Mouse (Mus musculus) CH12F3 (cell line): ENCODE measurements at regions not wholly inside any gene's neighbourhood (a gene's known extent, or its start where the extent isn't known, plus 50 kb on each side); places are given as distances from the start of the nearest gene placed in this dataset.

Source experiments
- in situ Hi-C: fragments of 300-500 bp; cut with MboI; formaldehyde crosslinking; loops from 2 replicates; pipeline ENCODE4 v1.14.3; 2020; ENCODE audit warnings: low sequenced_read_pairs

DNA sequence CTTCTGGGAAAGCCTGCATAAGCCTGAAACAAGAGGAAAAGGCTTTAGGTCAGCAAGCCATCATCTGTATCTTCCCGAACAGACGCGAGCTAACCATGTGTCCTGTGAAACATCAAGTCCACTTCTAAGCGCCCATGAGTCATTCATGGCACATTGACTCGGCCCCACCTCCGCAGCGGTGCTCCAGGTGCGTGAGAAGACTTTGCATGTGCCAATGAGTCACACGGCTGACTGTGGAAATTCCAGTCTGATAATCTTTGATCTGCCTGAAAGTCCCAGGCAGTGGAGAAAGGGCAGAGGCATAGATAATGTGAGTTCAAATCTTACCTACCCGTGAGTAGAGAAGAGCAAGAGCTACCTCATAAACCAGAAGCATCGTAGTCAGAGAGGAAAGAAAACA, 137.8 kb downstream of the Pfkfb3 start:
- in situ Hi-C loops, result no loop called here

DNA sequence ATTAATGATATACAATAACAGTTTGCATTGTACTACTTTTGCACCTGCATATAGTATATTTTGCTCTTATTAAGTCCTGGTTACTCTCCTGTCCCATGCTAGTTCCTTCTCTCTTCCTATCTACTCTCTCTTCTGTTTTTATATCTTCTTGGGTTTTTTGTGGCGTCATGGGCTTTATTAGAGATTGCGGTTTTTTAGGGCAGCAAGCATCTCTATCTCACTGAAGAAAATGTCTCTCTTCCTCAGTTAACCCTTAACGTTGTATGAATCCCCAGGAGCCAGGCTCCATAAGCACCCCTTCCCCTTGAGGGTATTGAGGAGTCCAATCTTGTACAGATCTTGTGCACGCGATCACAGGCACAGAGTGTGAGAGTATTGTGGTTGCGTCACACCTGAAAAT, 141.4 kb downstream of the Pfkfb3 start:
- in situ Hi-C loops, result no loop called here

DNA sequence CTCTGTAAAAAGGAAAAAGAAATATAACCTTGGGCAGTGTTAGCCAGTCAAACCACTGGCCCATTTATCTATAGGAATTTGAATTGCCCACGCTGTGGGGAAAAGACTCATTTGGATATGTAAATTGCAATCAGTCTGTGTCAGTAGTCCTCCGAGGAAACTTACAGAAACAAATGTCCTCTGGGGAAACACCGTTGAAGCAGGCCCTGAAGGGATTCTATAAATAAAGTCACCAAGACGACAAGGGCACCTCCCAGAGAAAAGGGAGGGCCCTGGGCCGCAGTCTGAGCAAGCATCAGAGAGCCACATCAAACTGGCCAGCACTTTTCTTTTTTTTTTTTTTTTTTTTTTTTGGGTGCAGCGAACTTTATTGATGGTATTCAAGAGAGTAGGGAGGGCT, 145.4 kb downstream of the Pfkfb3 start:
- in situ Hi-C loops, result no loop called here

DNA sequence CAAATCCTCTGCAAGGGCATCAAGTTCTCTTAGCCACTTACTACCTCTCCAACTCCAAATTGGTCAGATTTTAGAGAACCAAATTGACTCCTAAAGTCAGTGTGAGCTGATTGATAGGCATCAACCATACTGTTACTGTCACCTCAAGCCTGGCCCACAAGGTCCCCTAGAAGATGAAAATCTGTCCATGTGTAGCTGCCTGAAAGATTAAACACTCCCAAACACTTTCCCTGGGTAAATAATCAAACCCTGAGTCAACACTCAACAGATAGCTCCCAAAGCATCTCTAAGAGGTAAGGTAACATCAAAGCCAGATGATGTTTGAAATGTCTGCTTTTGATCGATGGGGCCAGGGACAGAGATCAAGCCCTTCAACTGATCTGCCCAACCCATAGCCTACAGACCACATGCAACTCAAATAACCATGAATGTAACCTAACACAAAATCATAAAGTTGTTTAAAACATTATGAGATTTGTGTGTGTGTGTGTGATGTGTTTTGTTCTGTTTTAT, 147.7 kb downstream of the Pfkfb3 start:
- in situ Hi-C loops, result no loop called here

DNA sequence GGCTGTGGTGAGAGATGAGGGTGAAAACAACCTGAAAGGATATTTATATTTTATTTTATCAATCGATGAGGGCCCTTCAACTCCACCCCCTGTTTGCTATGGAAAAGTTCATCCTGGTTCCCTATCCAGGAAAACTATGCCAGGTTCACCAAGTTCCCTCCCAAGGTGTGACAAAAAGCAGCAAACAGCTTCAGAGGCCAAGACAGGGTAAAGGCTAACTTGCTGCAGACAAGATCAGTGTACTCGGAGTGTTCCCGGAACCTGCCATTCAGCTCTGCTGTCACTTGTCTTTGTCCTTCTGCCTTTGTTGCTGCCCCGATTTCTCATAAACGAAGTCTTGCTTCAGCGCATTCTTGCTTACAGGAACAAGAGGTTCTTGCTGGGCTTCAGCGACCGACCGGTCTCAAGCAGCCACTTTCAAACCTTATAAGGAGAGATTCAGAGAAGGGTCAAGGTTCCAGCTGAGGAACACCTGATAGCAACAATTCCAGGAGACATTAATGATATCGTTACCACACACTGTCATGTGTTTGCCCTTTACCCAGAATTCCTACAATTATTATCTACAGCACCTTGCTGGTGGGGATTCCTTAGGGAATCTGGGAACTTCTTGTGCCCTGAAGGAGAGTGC, 151.5 kb downstream of the Pfkfb3 start:
- in situ Hi-C loops, result no loop called here

DNA sequence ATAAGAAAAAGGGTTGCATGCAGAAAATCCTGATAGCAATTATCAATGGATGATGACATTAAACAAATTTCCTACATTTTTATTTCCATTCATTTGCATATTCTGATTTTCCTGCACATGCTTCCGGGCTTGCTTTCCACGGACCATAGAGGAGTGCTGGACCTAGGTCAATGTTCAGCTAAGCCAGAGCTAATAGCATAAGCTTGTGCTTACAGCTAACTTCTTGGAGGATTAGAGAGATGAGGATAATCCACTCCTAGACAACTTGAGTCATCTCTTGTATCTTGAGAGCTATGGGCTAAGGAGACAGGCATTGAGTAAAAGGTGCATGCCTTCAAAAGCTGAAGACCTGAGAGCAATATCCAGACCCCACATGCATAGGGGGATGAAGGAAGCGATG, 154.5 kb downstream of the Pfkfb3 start:
- in situ Hi-C loops, result no loop called here

DNA sequence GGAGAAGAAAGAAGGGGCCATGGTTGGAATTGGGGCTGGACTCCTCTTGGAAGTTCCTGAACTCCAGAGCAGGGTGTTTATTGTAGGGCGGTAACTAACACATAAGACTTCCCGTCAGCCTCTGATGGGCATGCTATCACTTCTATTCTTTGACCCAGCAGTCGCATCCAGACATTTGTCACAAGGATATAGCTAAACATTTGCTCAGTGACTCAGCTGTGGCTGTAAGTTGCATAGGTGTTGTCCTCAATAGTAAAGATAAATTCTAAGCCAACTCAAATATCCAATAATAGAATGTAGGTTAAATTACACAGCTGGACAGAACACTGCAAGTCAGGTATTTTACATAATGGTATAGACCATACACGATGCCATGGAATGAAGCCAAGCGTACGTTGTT, 154.9 kb downstream of the Pfkfb3 start:
- in situ Hi-C loops, result no loop called here

DNA sequence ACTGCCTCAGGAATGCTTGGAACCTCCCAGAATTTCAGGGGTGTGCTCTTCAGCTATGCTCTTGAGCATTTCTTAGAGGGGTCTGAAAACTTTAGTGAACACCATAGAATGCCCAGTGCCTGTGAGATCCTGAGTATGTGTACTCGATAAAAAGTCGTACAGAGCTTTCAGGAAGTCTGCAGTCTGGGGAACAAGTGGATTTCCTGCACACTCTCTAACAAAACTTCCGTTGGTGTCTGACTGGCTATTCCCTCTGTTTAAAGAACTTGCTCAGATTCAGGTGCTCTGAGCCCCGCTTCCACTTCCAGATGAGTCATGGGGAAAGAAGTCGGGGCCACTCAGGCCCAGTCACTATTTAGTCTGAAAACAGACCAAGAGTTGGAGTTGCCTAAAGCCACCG, 155.5 kb downstream of the Pfkfb3 start:
- in situ Hi-C loops, result no loop called here

DNA sequence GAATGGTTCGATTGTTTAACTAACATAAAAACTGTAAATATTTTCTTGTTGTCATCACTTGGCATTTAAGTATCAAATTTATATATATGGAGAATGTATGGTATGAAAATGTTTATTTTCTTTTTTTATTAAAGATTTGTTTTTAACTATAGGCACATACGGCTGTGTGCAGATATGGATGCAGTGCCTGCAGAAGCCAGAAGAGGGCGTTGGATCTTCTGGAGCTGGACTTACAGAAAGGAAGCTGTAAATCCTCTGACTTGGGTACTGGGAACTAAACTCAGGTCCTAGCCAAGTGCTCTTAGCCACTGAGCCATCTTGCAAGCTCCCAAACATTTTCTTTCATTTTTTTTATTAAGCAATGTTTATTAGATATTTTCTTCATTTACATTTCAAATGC, 157.0 kb downstream of the Pfkfb3 start:
- in situ Hi-C loops, result no loop called here

DNA sequence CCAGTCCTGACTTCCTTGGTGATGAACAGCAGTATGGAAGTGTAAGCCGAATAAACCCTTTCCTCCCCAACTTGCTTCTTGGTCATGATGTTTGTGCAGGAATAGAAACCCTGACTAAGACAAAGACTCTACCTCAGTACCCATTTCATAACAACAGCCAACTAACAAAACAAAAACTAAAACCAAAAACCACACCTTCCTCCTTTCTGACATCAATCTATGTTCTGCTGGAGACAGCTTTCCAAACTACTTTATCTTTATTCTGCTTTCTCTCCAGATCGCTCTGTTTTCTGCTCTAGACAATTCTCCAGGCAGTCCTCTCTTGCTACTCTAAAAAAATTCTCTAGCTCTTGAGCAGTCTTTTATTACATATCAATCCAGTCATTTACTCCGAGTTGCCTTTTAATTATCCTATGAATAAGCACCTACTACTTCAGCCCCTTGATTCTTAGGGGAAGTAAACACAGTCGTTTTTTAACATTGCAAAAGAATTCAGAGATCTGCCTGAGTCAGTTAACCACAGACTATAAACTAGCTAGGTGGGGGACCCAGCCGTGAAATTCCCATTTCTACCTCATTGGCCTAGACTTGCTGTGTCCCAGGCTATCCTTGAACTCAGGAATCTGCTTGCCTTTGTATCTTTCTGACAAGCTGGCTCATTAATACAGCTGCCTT, 159.1 kb downstream of the Pfkfb3 start:
- in situ Hi-C loops, result no loop called here

DNA sequence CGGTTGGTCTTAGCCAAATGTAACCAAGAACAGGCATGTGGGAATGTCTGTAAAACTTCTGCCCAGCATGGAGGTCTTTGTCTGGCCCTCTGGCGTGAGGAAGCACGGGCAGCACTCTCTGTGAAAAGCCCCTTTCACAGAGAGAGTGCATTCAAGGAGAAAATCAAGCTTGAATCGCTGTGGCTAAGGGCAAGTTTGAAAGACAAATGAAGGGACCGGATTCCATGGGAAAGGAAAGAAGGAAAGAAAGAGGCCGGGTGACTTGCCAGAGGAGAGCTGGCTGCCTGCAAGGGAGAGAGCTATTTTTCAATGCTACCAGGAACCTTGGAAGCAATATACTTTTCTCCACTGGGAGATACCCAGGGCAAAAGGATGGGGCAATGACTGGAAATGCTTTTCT, 162.2 kb downstream of the Pfkfb3 start:
- in situ Hi-C loops, result no loop called here

DNA sequence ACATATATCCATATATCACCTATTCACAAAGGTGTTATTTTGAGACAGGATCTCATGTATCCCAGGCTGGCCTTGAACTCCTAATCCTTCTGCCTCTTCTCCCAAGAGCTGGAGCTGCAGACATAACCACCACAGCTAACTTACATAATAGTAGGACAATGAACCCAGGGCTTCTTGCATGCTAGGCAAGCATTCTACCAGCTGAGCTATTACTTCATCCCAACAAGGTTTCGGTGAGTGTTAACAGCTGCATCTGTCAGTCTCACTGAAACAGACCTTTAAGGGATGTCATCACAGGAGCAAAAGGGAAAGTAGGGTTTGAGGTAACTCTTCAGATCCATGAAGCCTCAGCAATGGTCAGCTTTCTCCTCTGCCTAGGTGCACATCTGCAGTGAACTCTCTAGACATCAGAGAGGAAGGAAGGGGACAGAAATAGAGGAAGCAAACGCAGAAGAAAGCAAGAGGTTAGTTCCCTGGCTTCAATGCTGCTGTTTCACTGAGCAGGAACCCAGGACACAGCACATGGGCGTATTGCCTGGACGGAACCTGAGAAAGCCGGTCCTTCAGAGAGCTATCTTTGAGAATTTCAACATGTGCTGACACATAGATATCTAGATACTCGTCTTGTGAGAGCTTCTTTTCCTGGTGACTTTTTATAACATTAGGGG, 163.1 kb downstream of the Pfkfb3 start:
- in situ Hi-C loops, result no loop called here

DNA sequence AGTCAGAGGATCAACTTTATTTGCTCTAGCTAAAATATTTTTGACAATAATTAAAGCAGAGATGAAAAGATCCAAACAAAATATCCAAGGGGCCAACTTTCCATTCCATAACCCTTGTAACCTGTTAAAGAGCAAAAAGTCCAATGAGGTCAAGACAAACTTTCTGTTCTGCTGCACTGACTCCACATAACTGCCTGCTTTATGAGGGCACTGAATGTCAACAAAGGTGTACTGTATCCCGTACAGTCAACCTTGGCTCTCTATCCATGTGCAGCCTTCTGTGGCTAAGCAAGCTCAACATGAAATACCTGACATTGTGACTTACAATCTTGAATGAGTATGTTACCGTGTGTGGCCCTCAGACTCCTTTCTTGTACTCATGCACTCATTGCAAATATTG, 166.3 kb downstream of the Pfkfb3 start:
- in situ Hi-C loops, result loop anchor here (10.0 kb wide), 1 partner anchor 53 kb away; no protein-coding TSS in a partner anchor

DNA sequence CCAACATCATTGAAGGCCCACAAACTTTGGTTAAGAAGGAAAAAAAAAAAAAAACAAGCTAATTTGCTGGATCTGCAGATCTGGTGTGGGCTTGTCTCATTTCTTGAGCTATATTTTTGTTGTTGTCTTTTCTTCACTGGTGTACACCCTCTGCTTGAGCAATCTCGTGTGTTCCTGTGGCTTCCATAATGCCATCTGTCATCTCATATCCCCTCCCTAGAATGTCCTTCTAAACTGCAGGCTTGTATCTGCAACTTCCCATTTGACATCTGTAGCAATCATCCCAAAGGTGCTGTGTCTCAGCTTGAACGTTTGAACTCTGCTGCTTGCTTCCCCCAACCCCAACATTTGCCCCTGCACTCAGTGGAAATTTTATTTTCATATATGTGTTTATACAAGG, 170.1 kb downstream of the Pfkfb3 start:
- in situ Hi-C loops, result loop anchor here (10.0 kb wide), 1 partner anchor 49 kb away; no protein-coding TSS in a partner anchor

DNA sequence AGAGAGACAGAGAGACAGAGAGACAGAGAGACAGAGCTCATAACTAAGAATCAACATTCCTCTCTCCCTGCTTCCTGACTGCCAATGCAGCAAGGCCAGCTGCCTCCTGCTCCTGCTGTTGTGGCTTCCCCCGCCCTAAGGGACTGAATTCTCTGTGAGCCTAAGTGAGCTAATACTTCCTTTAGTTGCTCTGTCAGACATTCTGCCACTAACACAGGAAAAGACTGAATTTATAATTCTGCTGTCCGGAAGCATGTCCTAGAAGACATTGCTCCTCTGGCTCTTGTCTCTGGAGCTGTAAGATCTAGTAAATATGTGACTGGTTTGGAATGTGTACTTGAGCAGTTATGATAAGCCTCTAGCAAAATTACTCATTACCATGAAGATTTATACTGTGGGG, 176.7 kb downstream of the Pfkfb3 start:
- in situ Hi-C loops, result no loop called here

DNA sequence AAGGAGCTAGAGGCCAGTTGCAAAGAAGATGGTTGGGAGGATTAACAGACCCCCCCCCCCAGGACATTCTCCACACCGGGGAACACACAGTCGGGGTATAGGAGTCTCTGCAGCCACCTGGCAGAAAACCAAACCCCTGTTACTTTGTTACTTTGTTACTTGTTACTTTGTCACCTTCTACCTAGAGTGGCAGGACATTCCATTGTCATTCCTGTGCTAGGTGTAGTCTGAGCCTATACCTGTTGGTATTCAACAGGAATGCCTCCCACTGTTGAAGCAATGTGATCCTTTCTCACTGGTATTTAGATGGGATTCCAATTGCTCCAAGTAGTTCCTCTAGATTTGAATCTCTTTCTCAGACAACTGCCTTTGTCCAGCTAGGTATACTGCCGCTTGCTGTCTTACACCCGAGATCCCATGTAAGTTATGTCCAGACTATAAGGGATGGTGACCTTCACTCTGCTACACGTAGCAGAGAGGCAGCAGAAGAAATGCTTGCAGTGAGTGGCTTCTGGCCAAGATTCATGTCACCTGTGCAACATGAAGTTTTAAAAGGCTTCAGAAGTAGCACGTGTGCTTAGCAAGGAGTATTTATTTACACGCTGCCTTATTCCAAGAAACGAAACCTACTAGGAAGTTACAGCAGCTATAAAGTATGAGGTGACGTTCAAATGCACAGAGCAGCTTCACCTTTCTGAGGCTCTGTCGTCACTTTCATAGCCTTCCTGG, 178.0 kb downstream of the Pfkfb3 start:
- in situ Hi-C loops, result no loop called here

DNA sequence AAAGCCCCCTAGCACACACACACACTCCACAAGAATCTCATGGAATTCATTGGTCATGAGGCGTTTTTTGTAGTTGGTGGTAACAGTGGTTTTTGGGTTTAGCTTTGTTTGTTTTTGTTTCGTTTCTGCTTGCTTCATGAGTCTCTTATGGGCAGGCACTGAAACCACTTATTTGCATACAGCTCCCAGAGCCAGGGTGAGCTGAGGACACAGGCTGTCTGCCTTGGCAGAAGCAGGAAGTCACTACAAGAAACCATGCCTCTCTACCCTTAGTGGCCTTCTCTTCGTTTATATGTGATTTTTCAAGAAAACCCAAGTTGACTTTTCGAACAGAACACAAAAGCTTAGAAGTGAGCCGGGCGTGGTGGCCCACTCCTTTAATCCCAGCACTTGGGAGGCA, 178.8 kb downstream of the Pfkfb3 start:
- in situ Hi-C loops, result no loop called here

DNA sequence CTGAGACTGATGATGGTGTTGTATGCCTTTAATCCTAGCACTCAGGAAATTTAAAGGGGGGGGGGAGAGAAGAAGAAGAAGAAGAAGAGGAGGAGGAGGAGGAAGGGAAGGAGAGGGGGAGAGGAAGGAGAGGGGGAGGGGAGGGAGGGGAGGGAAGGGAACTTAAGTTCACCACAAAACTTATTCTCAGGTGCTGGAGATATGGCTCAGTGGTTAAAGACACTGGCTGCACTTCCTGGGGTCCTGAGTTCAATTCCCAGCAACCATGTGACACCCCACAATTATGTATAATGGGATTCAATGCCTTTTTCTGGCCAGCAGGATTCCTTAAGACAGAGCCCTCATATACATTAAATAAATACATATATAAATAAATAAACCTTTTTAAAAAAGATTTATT, 183.6 kb downstream of the Pfkfb3 start:
- in situ Hi-C loops, result no loop called here

DNA sequence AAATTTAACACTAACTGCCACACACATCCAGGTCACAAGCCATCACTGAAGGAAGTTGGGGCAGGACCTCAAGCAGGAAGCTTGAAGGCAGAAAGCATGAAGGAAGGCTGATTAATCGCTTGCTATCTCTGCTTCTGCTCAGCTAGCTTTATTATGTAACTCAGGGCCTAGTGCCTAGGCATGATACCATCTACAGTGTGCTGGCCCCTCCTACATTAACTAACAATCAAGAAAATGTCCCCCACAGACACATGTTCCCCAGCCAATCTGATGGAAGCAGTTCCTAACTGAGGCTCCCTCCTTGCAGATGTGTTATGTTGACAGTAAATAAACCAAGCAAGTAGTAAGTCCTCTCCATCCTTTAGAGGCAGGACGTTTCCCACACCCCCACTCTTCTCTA, 186.6 kb downstream of the Pfkfb3 start:
- in situ Hi-C loops, result no loop called here

DNA sequence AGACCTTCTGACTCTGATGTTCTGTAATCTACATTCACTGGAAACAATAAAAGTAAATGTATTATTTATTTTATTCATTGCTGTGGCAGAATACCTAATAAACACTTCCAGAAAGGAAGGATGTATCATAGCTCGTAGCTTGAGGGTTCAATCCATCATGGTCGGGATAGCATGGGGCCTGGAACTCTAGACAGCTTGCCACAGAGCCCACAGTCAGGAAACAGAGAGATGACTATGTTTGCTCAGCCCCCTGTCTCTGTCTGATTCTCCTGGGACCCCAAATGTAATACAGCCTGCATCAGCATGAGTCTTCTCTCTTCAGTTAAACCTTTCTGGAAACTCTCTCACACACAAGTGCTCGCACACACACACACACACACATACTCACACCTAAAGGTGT, 188.1 kb downstream of the Pfkfb3 start:
- in situ Hi-C loops, result no loop called here

DNA sequence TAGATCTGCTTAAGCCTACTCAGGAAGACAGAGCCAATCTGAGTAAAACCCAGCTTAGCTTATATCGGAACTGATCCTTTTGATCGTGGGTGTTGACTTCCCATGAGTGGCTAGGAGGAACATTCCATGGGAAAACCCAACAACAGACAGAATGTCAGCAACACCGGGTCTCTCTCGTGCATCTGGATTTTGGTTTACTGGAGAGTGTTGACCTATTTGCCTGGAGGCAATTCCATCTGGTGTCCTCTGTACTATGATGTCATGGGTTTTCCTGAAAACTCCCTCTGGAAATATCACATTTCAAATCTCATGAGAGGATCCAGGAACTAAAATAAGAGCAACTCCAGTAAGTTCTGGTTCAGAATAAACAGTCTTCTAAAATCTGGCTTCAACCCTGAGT, 188.5 kb downstream of the Pfkfb3 start:
- in situ Hi-C loops, result no loop called here
